Mouse (Mus musculus): ENCODE measurements around the gene Cd5. TPM values are rescaled to one million over a fixed set of nuclear protein-coding genes. Genes with fewer than 3 reads are reported as not detected.

Gene Cd5
- polyA plus RNA-seq, 1 experiment from 2014 or later = 0.13 TPM

DNA sequence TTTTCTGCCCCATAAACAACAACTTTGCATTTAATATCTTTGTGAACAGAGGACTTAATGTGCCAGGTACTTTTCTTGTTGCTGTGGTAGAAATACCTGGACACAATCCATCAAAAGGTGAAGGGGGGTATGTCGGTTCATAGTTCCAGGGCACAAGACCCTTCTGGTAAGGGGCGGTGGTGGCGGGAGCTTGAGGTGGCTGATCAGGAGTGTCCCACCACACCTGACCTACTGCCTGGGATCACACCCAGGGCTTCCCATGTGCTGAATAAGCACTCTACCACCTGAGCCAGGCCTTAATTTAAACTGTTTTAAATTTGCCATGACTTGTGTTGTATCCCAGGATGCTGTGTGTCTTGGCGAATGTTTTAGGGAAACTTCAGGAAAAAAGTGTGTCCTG, 47.7 kb downstream of the Cd5 start:
- WGBS = 86% methylated on average over 4 of the region's 4 CpGs
- H3K9ac ChIP-seq = no peak overlapping the region
- H3K27me3 ChIP-seq (replicated peaks) = no peaks in the 10 kb centered on the region
- no peak overlapping the region for H3K27ac ChIP-seq
- H3K4me1 ChIP-seq (replicated peaks) = peaks cover 31% of the 10 kb centered on the region
- no peaks in the 10 kb centered on the region for H3K9me3 ChIP-seq
- 0 out of 2 replicates have a peak overlapping the region, but pooled peaks have one; percentile 67 for H3K4me2 ChIP-seq (replicated peaks)
- no peak overlapping the region for H3K4me3 ChIP-seq (replicated peaks)
- H3K36me3 ChIP-seq = no peaks in the 10 kb centered on the region
- ATAC-seq = no peak

DNA sequence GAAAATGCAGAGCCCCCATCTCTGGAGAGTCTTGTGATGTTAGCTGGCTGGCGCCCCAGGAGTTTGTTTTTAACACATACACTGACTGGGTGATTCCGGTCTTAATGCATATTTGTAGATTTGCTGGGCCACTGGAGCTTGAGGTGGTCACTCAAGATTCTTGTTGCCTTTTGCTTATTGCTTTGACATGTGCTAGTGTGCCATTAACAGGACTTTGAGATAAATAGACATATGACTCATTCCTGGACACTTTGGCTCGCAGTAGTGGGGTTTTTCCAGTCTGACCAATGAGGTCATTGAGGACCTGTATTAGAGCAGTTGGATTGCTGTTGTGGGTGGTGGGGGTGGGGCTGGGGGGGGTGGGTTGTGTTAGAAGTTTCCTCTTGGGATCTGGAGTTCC, 48.5 kb downstream of the Cd5 start:
- H3K9me3 ChIP-seq = no peaks in the 10 kb centered on the region
- H3K27me3 ChIP-seq (replicated peaks) = no peaks in the 10 kb centered on the region
- peak overlapping the region; percentile 76; the same call in 1 of the 2 replicates for H3K4me3 ChIP-seq (replicated peaks)
- WGBS = 54% methylated on average over 3 of the region's 3 CpGs
- no peak for ATAC-seq
- H3K9ac ChIP-seq = no peak overlapping the region
- peaks cover 24% of the 10 kb centered on the region for H3K4me1 ChIP-seq (replicated peaks)
- H3K4me2 ChIP-seq (replicated peaks) = peak overlapping the region; percentile 67
- H3K27ac ChIP-seq = peak overlapping the region; percentile 96
- no peaks in the 10 kb centered on the region for H3K36me3 ChIP-seq

DNA sequence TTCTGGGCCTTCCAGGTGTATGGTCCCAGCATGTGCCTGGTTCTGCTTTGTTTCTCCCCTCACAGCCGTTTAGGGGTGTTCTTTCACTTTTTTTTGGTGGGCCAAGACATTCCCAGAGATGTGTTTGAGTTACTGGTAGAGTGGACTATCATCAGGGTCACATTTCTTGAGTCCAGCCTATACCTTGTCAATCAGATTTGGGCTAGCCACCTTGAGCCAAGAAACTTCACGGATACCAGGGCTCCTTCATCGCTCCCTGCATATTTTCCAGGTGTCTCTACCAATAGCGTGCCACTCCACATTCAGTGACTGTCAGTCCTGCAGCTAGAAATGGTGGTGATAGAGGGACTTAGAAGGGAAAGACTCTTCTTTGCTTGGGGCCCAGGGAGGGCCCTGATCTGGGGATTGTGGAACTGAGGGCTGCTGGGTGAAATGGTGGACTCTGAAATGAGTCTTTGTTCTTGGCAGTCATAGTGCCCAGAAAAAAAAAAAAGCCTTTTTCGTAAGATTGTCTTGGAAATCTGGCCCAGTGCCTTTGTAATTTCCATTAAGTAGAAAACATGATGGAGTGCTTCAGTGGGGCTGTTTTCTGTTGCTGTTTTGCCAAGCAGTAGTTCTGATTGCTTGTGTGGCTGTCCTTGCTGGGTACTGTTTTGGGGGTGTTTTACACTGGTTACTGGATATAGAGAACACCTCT, 49.2 kb downstream of the Cd5 start:
- peak overlapping the region; percentile 76 for H3K4me3 ChIP-seq (replicated peaks)
- no peaks in the 10 kb centered on the region for H3K36me3 ChIP-seq
- H3K9me3 ChIP-seq = no peaks in the 10 kb centered on the region
- H3K27me3 ChIP-seq (replicated peaks) = no peaks in the 10 kb centered on the region
- peak overlapping the region; percentile 96 for H3K27ac ChIP-seq
- H3K9ac ChIP-seq = peak overlapping the region; percentile 80
- 47% methylated on average over 5 of the region's 5 CpGs for WGBS
- H3K4me1 ChIP-seq (replicated peaks) = peaks cover 21% of the 10 kb centered on the region
- peak overlapping the region; percentile 67 for H3K4me2 ChIP-seq (replicated peaks)
- no peak for ATAC-seq

DNA sequence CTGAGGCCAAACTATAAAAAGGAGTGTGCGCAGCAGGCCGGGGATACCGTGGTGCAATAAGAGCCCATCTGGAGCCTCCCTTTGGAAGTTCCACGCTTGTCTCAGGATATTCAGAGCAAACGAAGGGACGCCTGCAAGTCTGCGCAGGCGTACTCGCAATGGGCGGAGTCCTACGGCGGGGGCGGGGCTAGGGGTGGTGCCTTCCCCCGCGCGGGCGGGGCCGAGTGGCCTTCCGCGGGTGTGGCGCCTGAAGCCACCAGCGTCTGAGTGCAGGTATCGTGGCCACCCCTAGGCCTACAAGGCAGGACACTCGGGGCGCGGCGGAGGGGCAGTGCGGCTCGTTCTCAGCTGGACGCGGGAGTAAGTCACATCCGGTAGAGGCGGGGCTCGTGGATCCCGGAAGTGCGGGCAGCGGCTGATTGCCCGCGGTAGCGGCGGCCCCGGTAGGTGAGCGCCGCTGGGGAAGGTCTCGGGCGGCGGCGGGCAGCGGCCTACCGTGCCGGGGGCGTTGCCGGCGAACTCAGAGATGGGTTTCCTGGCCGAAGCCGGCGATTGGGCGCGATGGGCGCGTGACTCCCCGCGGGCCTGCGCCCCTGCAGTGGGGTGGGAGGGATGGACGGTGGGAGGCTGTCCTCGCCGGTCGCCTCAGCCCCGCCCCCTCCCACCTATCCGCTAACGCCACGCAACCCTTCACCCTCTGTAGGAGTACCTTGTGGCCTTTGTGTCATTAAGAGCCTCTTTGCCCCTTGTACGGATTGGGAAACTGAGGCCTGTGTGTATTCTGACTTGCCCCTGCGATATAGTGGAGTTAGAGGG, 50.1 kb downstream of the Cd5 start, which contains the start of gene Vps37c:
TSS of gene Vps37c (plus strand) at position 199 of the 816 bp plus-strand sequence.
- Histone ChIP-seq H3K4me3 (replicated peaks) (peak within 1 kb of the TSS; percentile 76), H3K27ac (peak within 1 kb of the TSS; percentile 96), H3K27me3 (replicated peaks) (no peaks in the 10 kb centered on the region), H3K9ac (peak within 1 kb of the TSS; percentile 80), H3K4me1 (replicated peaks) (peaks cover 21% of the 10 kb centered on the region), H3K36me3 (no peaks in the 10 kb centered on the region), H3K9me3 (no peaks in the 10 kb centered on the region), H3K4me2 (replicated peaks) (peak within 1 kb of the TSS; percentile 67)
- ATAC-seq = peak; percentile 94
- WGBS = under 1% methylated on average over 74 of the region's 74 CpGs

DNA sequence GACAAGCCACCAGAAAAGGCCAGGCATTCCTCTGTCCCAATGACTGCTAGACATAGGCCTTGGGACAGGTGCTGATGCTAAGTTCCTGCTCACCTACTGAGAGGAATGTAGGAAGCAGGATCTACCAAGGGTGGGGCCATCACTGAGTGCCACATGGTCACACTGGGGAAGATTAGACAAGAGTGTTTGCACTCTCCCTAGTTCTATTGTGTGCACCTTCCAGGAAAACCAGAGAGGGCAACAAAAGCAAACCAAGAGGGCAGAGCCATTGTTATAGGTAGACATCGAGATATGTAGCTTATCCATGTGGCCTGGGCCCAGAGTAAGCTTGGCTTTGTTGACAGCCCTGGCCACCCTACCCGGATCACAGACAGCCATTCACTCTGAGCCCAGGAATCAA, 53.1 kb downstream of the Cd5 start:
- WGBS = 70% methylated on average over 2 of the region's 2 CpGs

GRCm38 (mm10) chr19:10685081-10685480, 53.7 kb downstream of the Cd5 start:
- no peak overlapping the region for H3K4me3 ChIP-seq (replicated peaks)
- WGBS = 92% methylated on average over 9 of the region's 9 CpGs
- no peak overlapping the region for H3K27ac ChIP-seq
- H3K9me3 ChIP-seq = no peaks in the 10 kb centered on the region
- H3K4me2 ChIP-seq (replicated peaks) = no peak overlapping the region
- H3K27me3 ChIP-seq (replicated peaks) = no peaks in the 10 kb centered on the region
- H3K4me1 ChIP-seq (replicated peaks) = peaks cover 11% of the 10 kb centered on the region
- ATAC-seq = no peak
- no peaks in the 10 kb centered on the region for H3K36me3 ChIP-seq
- no peak overlapping the region for H3K9ac ChIP-seq

More for the DNA sequence above, 53.1 kb downstream of the Cd5 start:
- Histone ChIP-seq H3K9ac (no peak overlapping the region), H3K4me3 (replicated peaks) (no peak overlapping the region), H3K27me3 (replicated peaks) (no peaks in the 10 kb centered on the region), H3K27ac (no peak overlapping the region), H3K4me2 (replicated peaks) (no peak overlapping the region), H3K4me1 (replicated peaks) (peaks cover 16% of the 10 kb centered on the region), H3K36me3 (no peaks in the 10 kb centered on the region), H3K9me3 (no peaks in the 10 kb centered on the region)
- ATAC-seq = no peak

GRCm38 (mm10) chr19:10681571-10681970, 57.2 kb downstream of the Cd5 start:
- Histone ChIP-seq H3K4me1 (replicated peaks) (no peaks in the 10 kb centered on the region), H3K27me3 (replicated peaks) (no peaks in the 10 kb centered on the region), H3K27ac (no peak overlapping the region), H3K36me3 (no peaks in the 10 kb centered on the region), H3K4me2 (replicated peaks) (no peak overlapping the region), H3K9ac (no peak overlapping the region), H3K4me3 (replicated peaks) (no peak overlapping the region), H3K9me3 (no peaks in the 10 kb centered on the region)
- WGBS = 60% methylated on average over 4 of the region's 4 CpGs
- ATAC-seq = no peak

GRCm38 (mm10) chr19:10678772-10679067, 60.1 kb downstream of the Cd5 start:
- Histone ChIP-seq H3K4me2 (replicated peaks) (no peak overlapping the region), H3K4me1 (replicated peaks) (no peaks in the 10 kb centered on the region), H3K36me3 (no peaks in the 10 kb centered on the region), H3K9ac (no peak overlapping the region), H3K27me3 (replicated peaks) (no peaks in the 10 kb centered on the region), H3K4me3 (replicated peaks) (no peak overlapping the region), H3K27ac (no peak overlapping the region), H3K9me3 (no peaks in the 10 kb centered on the region)
- ATAC-seq = no peak
- 55% methylated on average over 1 of the region's 1 CpGs for WGBS

- no peaks in the 10 kb centered on the region for H3K9me3 ChIP-seq
- H3K9ac ChIP-seq = no peak within 1 kb of the TSS
- no peaks in the 10 kb centered on the region for H3K4me1 ChIP-seq (replicated peaks)
- 32% methylated on average over 6 of the region's 6 CpGs for WGBS
- no peaks in the 10 kb centered on the region for H3K27me3 ChIP-seq (replicated peaks)
- H3K4me3 ChIP-seq (replicated peaks) = no peak within 1 kb of the TSS
- H3K36me3 ChIP-seq = no peaks in the 10 kb centered on the region
- H3K4me2 ChIP-seq (replicated peaks) = no peak within 1 kb of the TSS
- no peak within 1 kb of the TSS for H3K27ac ChIP-seq
- peak; percentile 65 for ATAC-seq
Measured at GRCm38 (mm10) chr19:10677915-10678771, 60.7 kb downstream of the Cd5 start, which contains the start of gene Pga5. Gene Pga5 (minus strand): TSS chr19:10678071.

GRCm38 (mm10) chr19:10676656-10677055, 62.1 kb downstream of the Cd5 start:
- WGBS = 83% methylated on average over 16 of the region's 16 CpGs
- no peak overlapping the region for H3K4me2 ChIP-seq (replicated peaks)
- H3K36me3 ChIP-seq = no peaks in the 10 kb centered on the region
- no peak overlapping the region for H3K9ac ChIP-seq
- no peaks in the 10 kb centered on the region for H3K27me3 ChIP-seq (replicated peaks)
- H3K4me1 ChIP-seq (replicated peaks) = 0 out of 2 replicates have a peak, but pooled peaks cover 4% of the 10 kb centered on the region
- H3K4me3 ChIP-seq (replicated peaks) = no peak overlapping the region
- no peak for ATAC-seq
- H3K9me3 ChIP-seq = no peaks in the 10 kb centered on the region
- no peak overlapping the region for H3K27ac ChIP-seq

- no peaks in the 10 kb centered on the region for H3K27me3 ChIP-seq (replicated peaks)
- H3K36me3 ChIP-seq = no peaks in the 10 kb centered on the region
- no peak overlapping the region for H3K4me2 ChIP-seq (replicated peaks)
- no peak overlapping the region for H3K9ac ChIP-seq
- no peak overlapping the region for H3K27ac ChIP-seq
- no peak overlapping the region for H3K4me3 ChIP-seq (replicated peaks)
- WGBS = 44% methylated on average over 1 of the region's 1 CpGs
- ATAC-seq = no peak
- 0 out of 2 replicates have a peak, but pooled peaks cover 5% of the 10 kb centered on the region for H3K4me1 ChIP-seq (replicated peaks)
- H3K9me3 ChIP-seq = no peaks in the 10 kb centered on the region
Measured at GRCm38 (mm10) chr19:10673275-10673674, 65.5 kb downstream of the Cd5 start.

DNA sequence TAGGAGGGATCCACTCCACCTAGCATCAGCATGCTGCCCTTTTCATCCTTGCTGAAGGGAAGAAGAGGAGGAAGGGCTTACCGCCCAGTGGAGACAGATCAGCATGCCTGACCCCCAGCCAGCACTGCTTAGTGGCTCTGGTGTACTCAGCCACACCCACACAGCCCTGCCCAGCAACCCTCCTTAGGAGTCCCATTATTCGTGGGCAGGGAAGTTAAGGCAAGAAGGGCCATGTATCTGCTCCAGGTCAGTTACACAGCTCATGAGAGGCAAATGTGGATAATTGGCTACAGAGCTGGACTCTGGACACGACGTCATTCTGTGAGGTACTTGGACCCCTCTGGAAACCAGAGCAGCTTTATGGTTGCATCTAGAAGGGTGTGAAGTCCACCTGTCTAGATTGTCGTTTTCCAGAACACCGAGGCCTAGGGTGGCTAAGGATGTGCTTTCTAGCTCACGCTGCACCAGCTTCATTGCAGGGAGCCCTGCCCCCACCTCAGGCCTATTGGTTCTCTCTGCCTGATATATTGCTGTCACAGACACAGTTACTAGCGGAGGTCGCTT, 66.9 kb downstream of the Cd5 start:
- Histone ChIP-seq H3K27me3 (replicated peaks) (no peaks in the 10 kb centered on the region), H3K9me3 (no peaks in the 10 kb centered on the region), H3K36me3 (no peaks in the 10 kb centered on the region), H3K4me1 (replicated peaks) (0 out of 2 replicates have a peak, but pooled peaks cover 5% of the 10 kb centered on the region), H3K4me3 (replicated peaks) (no peak overlapping the region), H3K27ac (no peak overlapping the region), H3K9ac (no peak overlapping the region), H3K4me2 (replicated peaks) (no peak overlapping the region)
- WGBS = 46% methylated on average over 9 of the region's 9 CpGs
- peak; percentile 75 for ATAC-seq

Data from intestine, embryonic 15.5 days (tissue).